ENCODE assay signal across 28 mouse cellular contexts in genomic region chr15:103259162-103259561, GRCm38 (mm10). TPM values are rescaled to one million over a fixed set of nuclear protein-coding genes. Genes with fewer than 3 reads are reported as not detected.
DNase-seq lines count a peak whose midpoint lies in the region; ATAC-seq and TF ChIP-seq lines count a peak whose summit lies in the region.
"Had no signal": no experiment of that assay in that cellular context is flagged by ENCODE, and none has a peak within 500 bp of the region (broad histone marks: within the 10 kb centered on the region; RNA-seq: fewer than 3 reads in every experiment).

No protein-coding gene starts in this region.

- H3K4me1 ChIP-seq in heart, embryonic 11.5 days (ENCODE audit: control insufficient read depth, insufficient read depth, low read length) = peaks cover 24% of the 10 kb centered on the region
- no peaks in the 10 kb centered on the region for H3K4me1 ChIP-seq in ES-Bruce4 (ENCODE audit: control insufficient read depth, insufficient read depth, low read length)
- H3K4me1 ChIP-seq in liver, embryonic 12.5 days = peaks cover 67% of the 10 kb centered on the region
- peaks cover 39% of the 10 kb centered on the region for H3K4me1 ChIP-seq in liver, postnatal 0 days (ENCODE audit: insufficient read depth)

- H3K4me2 ChIP-seq in heart, embryonic 11.5 days = peak overlapping the region; percentile 71
- H3K4me2 ChIP-seq in liver, embryonic 12.5 days = peak overlapping the region; percentile 81
- peak overlapping the region; percentile 81 for H3K4me2 ChIP-seq in liver, postnatal 0 days (ENCODE audit: low read depth, low read length)

- WGBS in heart, embryonic 11.5 days (ENCODE audit: insufficient replicate concordance) = 83% methylated on average over 5 of the region's 5 CpGs
- 40% methylated on average over 5 of the region's 5 CpGs for WGBS in liver, embryonic 12.5 days (ENCODE audit: insufficient replicate concordance)
- WGBS in liver, postnatal 0 days (ENCODE audit: insufficient replicate concordance) = 45% methylated on average over 5 of the region's 5 CpGs

- no peak for TF ChIP-seq EP300 in ES-Bruce4 (IDR thresholded peaks at IDR 0.05; ENCODE audit: insufficient read depth, low read depth, low read length)
- no peak for TF ChIP-seq EP300 in liver, postnatal 0 days (IDR thresholded peaks at IDR 0.05; ENCODE audit: low read depth)

- TF ChIP-seq POLR2A in ES-Bruce4 (IDR thresholded peaks at IDR 0.05; ENCODE audit: insufficient read depth, low read length) = no peak

- TF ChIP-seq CTCF in ES-Bruce4 (IDR thresholded peaks at IDR 0.05; ENCODE audit: low read depth, low read length) = no peak
- no peak for TF ChIP-seq CTCF in liver, postnatal 0 days (IDR thresholded peaks at IDR 0.05; ENCODE audit: low read depth)

- H3K4me3 ChIP-seq in heart, embryonic 11.5 days (ENCODE audit: low read depth, low read length) = no peak overlapping the region
- H3K4me3 ChIP-seq in ES-Bruce4 (ENCODE audit: low read depth, low read length) = no peak overlapping the region
- 0 out of 2 replicates have a peak overlapping the region, but pooled peaks have one; percentile 77 for H3K4me3 ChIP-seq in liver, embryonic 12.5 days
- H3K4me3 ChIP-seq in liver, postnatal 0 days (ENCODE audit: low read depth, low read length) = peak overlapping the region; percentile 67; the same call in 1 of the 2 replicates
- H3K4me3 ChIP-seq: embryonic facial prominence, embryonic 12.5 days; hindbrain, embryonic 13.5 days; midbrain, embryonic 12.5 days; myocyte; neural tube, embryonic 12.5 days had no signal

- no peak for DNase-seq in heart, adult 11 months
- DNase-seq in liver, postnatal 0 days = no peak
- no peak for DNase-seq in embryo, embryonic 11 days
- DNase-seq in kidney, adult 9 months = no peak
- DNase-seq: adrenal gland, adult 8-10 months; cerebellum, adult 2 months; cerebellum, postnatal 25 days; forebrain, postnatal 0 days; kidney, adult 8-10 months; kidney, postnatal 10 days; layer of hippocampus, adult 9-11 months; right cerebral cortex, adult 18-20 months; right cerebral cortex, postnatal 4 days had no signal

- ATAC-seq in heart, embryonic 11.5 days (replicated peaks; ENCODE audit: insufficient number of reproducible peaks, low FRiP score, low TSS enrichment) = no peak
- ATAC-seq in liver, embryonic 12.5 days = no peak
- ATAC-seq in liver, postnatal 0 days = no peak
- ATAC-seq: forebrain, postnatal 0 days had no signal

- H3K27me3 ChIP-seq in heart, embryonic 11.5 days (ENCODE audit: control insufficient read depth, insufficient read depth, low read length) = no peaks in the 10 kb centered on the region
- H3K27me3 ChIP-seq in ES-Bruce4 (ENCODE audit: control insufficient read depth, insufficient read depth, low read length, poor library complexity, severe bottlenecking) = no peaks in the 10 kb centered on the region
- H3K27me3 ChIP-seq in liver, embryonic 12.5 days (replicated peaks) = no peaks in the 10 kb centered on the region
- no peaks in the 10 kb centered on the region for H3K27me3 ChIP-seq in liver, postnatal 0 days (ENCODE audit: insufficient read depth, low read length)
- H3K27me3 ChIP-seq: embryonic facial prominence, embryonic 12.5 days; limb, embryonic 15.5 days; lung, embryonic 15.5 days had no signal

- H3K36me3 ChIP-seq in heart, embryonic 11.5 days (ENCODE audit: control insufficient read depth, insufficient read depth, low read length) = no peaks in the 10 kb centered on the region
- H3K36me3 ChIP-seq in ES-Bruce4 (ENCODE audit: control insufficient read depth, insufficient read depth, low read length, poor library complexity, severe bottlenecking) = no peaks in the 10 kb centered on the region
- H3K36me3 ChIP-seq in liver, embryonic 12.5 days = no peaks in the 10 kb centered on the region
- H3K36me3 ChIP-seq in liver, postnatal 0 days (replicated peaks; ENCODE audit: insufficient read depth, low read length) = no peaks in the 10 kb centered on the region
- H3K36me3 ChIP-seq: embryonic facial prominence, embryonic 12.5 days; hindbrain, embryonic 13.5 days; limb, embryonic 10.5 days; limb, embryonic 15.5 days; lung, embryonic 15.5 days; midbrain, embryonic 12.5 days; neural tube, embryonic 12.5 days had no signal

- no peaks in the 10 kb centered on the region for H3K9me3 ChIP-seq in heart, embryonic 11.5 days (replicated peaks; ENCODE audit: control insufficient read depth, low read length)
- H3K9me3 ChIP-seq in ES-Bruce4 (replicated peaks; ENCODE audit: control insufficient read depth, insufficient read depth, low read length, poor library complexity, severe bottlenecking) = no peaks in the 10 kb centered on the region
- no peaks in the 10 kb centered on the region for H3K9me3 ChIP-seq in liver, embryonic 12.5 days (replicated peaks)
- H3K9me3 ChIP-seq in liver, postnatal 0 days (ENCODE audit: low read length) = no peaks in the 10 kb centered on the region
- H3K9me3 ChIP-seq: embryonic facial prominence, embryonic 12.5 days; hindbrain, embryonic 13.5 days; limb, embryonic 10.5 days; limb, embryonic 15.5 days; lung, embryonic 15.5 days; midbrain, embryonic 12.5 days; neural tube, embryonic 12.5 days had no signal

- H3K27ac ChIP-seq in heart, embryonic 11.5 days (ENCODE audit: low read depth, low read length) = peak overlapping the region; percentile 69
- no peak overlapping the region for H3K27ac ChIP-seq in ES-Bruce4 (ENCODE audit: insufficient read depth, low read length)
- peak overlapping the region; percentile 98 for H3K27ac ChIP-seq in liver, embryonic 12.5 days
- H3K27ac ChIP-seq in liver, postnatal 0 days (ENCODE audit: low read depth) = peak overlapping the region; percentile 91
- H3K27ac ChIP-seq: embryonic facial prominence, embryonic 12.5 days; hindbrain, embryonic 13.5 days; limb, embryonic 15.5 days; lung, embryonic 15.5 days; midbrain, embryonic 12.5 days; neural tube, embryonic 12.5 days; stomach, postnatal 0 days had no signal

- no peak overlapping the region for H3K9ac ChIP-seq in heart, embryonic 11.5 days (ENCODE audit: low read depth, low read length)
- peak overlapping the region; percentile 61; the same call in 1 of the 2 replicates for H3K9ac ChIP-seq in ES-Bruce4 (ENCODE audit: low read depth, poor library complexity, severe bottlenecking)
- H3K9ac ChIP-seq in liver, embryonic 12.5 days = peak overlapping the region; percentile 75
- peak overlapping the region; percentile 83; the same call in 1 of the 2 replicates for H3K9ac ChIP-seq in liver, postnatal 0 days (replicated peaks)
- H3K9ac ChIP-seq: embryonic facial prominence, embryonic 12.5 days; forebrain, postnatal 0 days; hindbrain, embryonic 13.5 days; limb, embryonic 15.5 days; lung, embryonic 15.5 days; midbrain, embryonic 12.5 days; neural tube, embryonic 12.5 days had no signal

RNA-seq across cellular contexts. Expression of gene Nfe2, which starts 1.0 kb away (rescaled TPM):
- 21.9 and 24.2 TPM in 2 replicates for polyA plus RNA-seq in heart, embryonic 11.5 days (2014; fragmentation: Nextera tagmentation; extraction: Ambion mirVana)
- not detected in 2 replicates for polyA plus RNA-seq in ES-Bruce4 (2011; ENCODE audit: insufficient read depth, insufficient read length, low read depth, missing spikeins)
- polyA plus RNA-seq in liver, embryonic 12.5 days (2016; fragmentation: Nextera tagmentation; extraction: Ambion mirVana) = 168 TPM in 2 replicates
- polyA plus RNA-seq in liver, postnatal 0 days (2015; fragmentation: Nextera tagmentation; extraction: Ambion mirVana) = 85.8 and 89.1 TPM in 2 replicates

RNA-seq across cellular contexts. Expression of gene Copz1, which starts 13.4 kb away (rescaled TPM):
- 217 and 221 TPM in 2 replicates for polyA plus RNA-seq in heart, embryonic 11.5 days (2014; fragmentation: Nextera tagmentation; extraction: Ambion mirVana)
- 140 and 145 TPM in 2 replicates for polyA plus RNA-seq in ES-Bruce4 (2011; ENCODE audit: insufficient read depth, insufficient read length, low read depth, missing spikeins)
- polyA plus RNA-seq in liver, embryonic 12.5 days (2016; fragmentation: Nextera tagmentation; extraction: Ambion mirVana) = 246 and 250 TPM in 2 replicates
- 110 and 121 TPM in 2 replicates for polyA plus RNA-seq in liver, postnatal 0 days (2015; fragmentation: Nextera tagmentation; extraction: Ambion mirVana)

RNA-seq across cellular contexts. Expression of gene Hnrnpa1, which starts 18.9 kb away (rescaled TPM):
- 572 and 590 TPM in 2 replicates for polyA plus RNA-seq in heart, embryonic 11.5 days (2014; fragmentation: Nextera tagmentation; extraction: Ambion mirVana)
- polyA plus RNA-seq in ES-Bruce4 (2011; ENCODE audit: insufficient read depth, insufficient read length, low read depth, missing spikeins) = 1,629 and 1,787 TPM in 2 replicates
- polyA plus RNA-seq in liver, embryonic 12.5 days (2016; fragmentation: Nextera tagmentation; extraction: Ambion mirVana) = 584 and 591 TPM in 2 replicates
- polyA plus RNA-seq in liver, postnatal 0 days (2015; fragmentation: Nextera tagmentation; extraction: Ambion mirVana) = 126 and 151 TPM in 2 replicates

RNA-seq across cellular contexts. Expression of gene Cbx5, which starts 19.5 kb away (rescaled TPM):
- 139 and 146 TPM in 2 replicates for polyA plus RNA-seq in heart, embryonic 11.5 days (2014; fragmentation: Nextera tagmentation; extraction: Ambion mirVana)
- 317 and 328 TPM in 2 replicates for polyA plus RNA-seq in ES-Bruce4 (2011; ENCODE audit: insufficient read depth, insufficient read length, low read depth, missing spikeins)
- polyA plus RNA-seq in liver, embryonic 12.5 days (2016; fragmentation: Nextera tagmentation; extraction: Ambion mirVana) = 84.2 and 84.5 TPM in 2 replicates
- polyA plus RNA-seq in liver, postnatal 0 days (2015; fragmentation: Nextera tagmentation; extraction: Ambion mirVana) = 19.0 and 23.3 TPM in 2 replicates

RNA-seq across cellular contexts. Expression of gene Gpr84, which starts 51.2 kb away (rescaled TPM):
- 0.41 and 0.53 TPM in 2 replicates for polyA plus RNA-seq in heart, embryonic 11.5 days (2014; fragmentation: Nextera tagmentation; extraction: Ambion mirVana)
- polyA plus RNA-seq in ES-Bruce4 (2011; ENCODE audit: insufficient read depth, insufficient read length, low read depth, missing spikeins) = not detected in 2 replicates
- polyA plus RNA-seq in liver, embryonic 12.5 days (2016; fragmentation: Nextera tagmentation; extraction: Ambion mirVana) = 0.75 and 0.78 TPM in 2 replicates
- 1.1 and 1.8 TPM in 2 replicates for polyA plus RNA-seq in liver, postnatal 0 days (2015; fragmentation: Nextera tagmentation; extraction: Ambion mirVana)
- polyA plus RNA-seq: activated CD4-positive, CD25-positive, alpha-beta regulatory T cell, adult 4 months; CD4-positive, CD25-positive, alpha-beta regulatory T cell, adult 4 months; forebrain, embryonic 11.5 days had no signal

Comparison
In these comparisons a context has a peak if more than half of its experiments do, and no peak if none do; other contexts are left out.
1. H3K4me3 ChIP-seq: peak in liver, embryonic 12.5 days (single experiment) and liver, postnatal 0 days (single experiment); none in heart, embryonic 11.5 days (single experiment) and ES-Bruce4 (single experiment).
2. RNA of gene Nfe2, which starts 1.0 kb away (polyA plus RNA-seq): 168 TPM in liver, embryonic 12.5 days, 85.8 to 89.1 TPM in liver, postnatal 0 days and 21.9 to 24.2 TPM in heart, embryonic 11.5 days; not detected in ES-Bruce4; every median in the first group is over 10 times any median in the second.
3. Peak in every context shown above with its lines, with median percentiles within 50 percentile points of each other: H3K4me2 ChIP-seq.